Mouse (Mus musculus) monocyte, adult 59 days (primary cell): ENCODE results near the gene Myh1. TPM values are rescaled to one million over a fixed set of nuclear protein-coding genes. Genes with fewer than 3 reads are reported as not detected.

Source experiments
- total RNA-seq, 2 experiments: library from RNA; stranded (reverse); gene quantifications; one replicate each; pipeline ENCODE4 v1.2.4; 2023

The Myh1 gene
- not detected for total RNA-seq

GRCm38 (mm10) chr11:67199752-67200151, at the start of gene Myh1:
Gene Myh1, plus strand, starts transcription at chr11:67200052.

GRCm38 (mm10) chr11:67170727-67171126, 29.1 kb upstream of the Myh1 start, which contains the start of gene Myh2:
Gene Myh2, plus strand, starts transcription at chr11:67171027.

GRCm38 (mm10) chr11:67237481-67238079, 37.7 kb downstream of the Myh1 start, which contains the start of gene Myh4:
Gene Myh4, plus strand, starts transcription at chr11:67238029.

Other genes starting within 250 kb of the Myh1 start
- gene Tmem238l, start 243.4 kb upstream of the Myh1 start, total RNA-seq, result not detected
- gene Tmem220, start 174.9 kb upstream of the Myh1 start, total RNA-seq, result 1 to 10 TPM; 1.6 to 2.5 TPM
- 10 to 100 TPM; 21.9 to 25.4 TPM for gene Adprm, start 147.5 kb upstream of the Myh1 start, total RNA-seq
- gene Sco1, start 147.4 kb upstream of the Myh1 start, total RNA-seq, result 1 to 10 TPM; 8.2 to 8.8 TPM
- gene Myh3, start 121.8 kb upstream of the Myh1 start, total RNA-seq, result not detected
- not detected for gene Myh2, start 29.0 kb upstream of the Myh1 start, total RNA-seq
- gene Myh4, start 38.0 kb downstream of the Myh1 start, total RNA-seq, result not detected
- not detected for gene Myh8, start 77.1 kb downstream of the Myh1 start, total RNA-seq
- under 1 TPM in 1 of 2 experiments, not detected in 1; 0.09 TPM for gene Myh13, start 121.6 kb downstream of the Myh1 start, total RNA-seq